Mouse (Mus musculus): Measurements from ENCODE around the gene Nos2. TPM values are rescaled to one million over a fixed set of nuclear protein-coding genes. Genes with fewer than 3 reads are reported as not detected.
"Not testable (repeated sequence)": the region's sequence is repeated elsewhere in the genome, so short reads cannot be mapped to it uniquely, and the experiment has no call there.

Gene Nos2
- total RNA-seq, 2 experiments from 2014 or later, result 3.8 to 5.2 TPM

DNA sequence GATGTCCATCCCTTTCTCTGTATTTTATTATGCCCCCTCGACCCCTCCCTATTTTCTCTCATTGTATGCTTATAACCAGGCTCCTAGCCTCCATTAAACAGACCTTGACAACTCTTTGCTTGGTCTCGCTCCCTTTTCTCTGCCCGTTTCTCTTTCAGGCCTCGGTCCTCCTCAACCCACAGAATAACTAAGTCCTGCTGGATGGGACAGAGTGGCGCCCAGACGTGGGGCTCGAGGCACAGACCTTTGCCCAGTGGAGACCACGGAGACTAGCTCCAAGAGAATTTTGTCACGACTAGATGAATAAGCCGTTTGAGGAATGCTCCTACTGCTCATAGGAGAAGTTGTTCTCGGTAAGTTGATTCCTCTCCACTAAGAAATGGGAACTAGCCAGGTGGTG lies 68.6 kb downstream of the Nos2 start:
- DNase-seq, result not testable (repeated sequence)

DNA sequence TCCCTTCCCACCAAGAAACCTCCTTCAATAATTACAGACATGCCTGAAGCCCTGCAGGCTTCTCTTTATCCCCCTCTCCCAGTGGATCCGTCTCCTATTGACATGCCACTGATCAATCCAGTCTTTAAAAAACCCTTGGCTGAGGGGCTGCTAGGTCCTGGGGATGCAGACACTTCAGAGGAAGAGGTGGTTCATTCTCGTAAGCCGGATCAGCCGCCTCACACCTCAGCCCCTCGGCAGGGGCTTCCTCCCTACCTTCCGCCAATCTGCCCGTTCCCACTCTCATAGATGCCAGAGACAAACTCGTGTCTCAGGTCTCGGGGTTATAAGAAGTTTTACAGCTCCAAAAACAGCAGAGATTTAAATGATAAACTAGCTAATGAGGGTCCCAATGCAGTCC lies 69.5 kb downstream of the Nos2 start:
- DNase-seq, result no peak

DNA sequence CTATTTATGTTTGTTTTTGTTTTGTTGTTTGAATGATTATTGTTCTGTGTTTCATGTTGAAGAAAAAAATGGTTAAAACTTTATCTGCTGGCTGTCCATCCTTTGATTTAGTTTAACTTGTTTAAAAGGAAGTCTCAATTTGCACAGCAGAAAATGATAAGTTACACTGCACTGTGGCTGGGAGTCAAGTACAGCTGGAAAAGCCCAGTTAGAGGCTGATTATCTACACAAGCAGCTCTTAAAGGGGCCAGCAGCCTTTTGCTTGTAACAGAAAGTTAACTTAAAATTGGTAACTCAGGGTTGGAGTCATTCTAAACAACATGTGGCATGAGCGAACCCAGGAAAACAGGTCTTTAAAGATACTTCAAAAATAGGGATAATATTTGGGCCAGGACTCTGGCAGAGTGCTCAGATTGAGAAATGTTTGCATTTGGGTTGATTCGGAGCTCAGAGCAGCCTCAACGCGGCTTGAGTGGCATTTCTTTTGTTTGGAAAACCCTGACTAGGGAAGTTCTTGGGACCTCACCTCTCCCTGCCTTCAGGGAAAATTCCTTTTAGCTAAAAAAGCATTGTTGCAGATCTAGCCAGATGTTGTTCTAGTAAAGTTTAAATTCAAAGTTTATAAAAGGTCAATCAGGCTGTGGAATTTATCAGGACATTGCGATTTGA lies 70.4 kb downstream of the Nos2 start:
- not testable (repeated sequence) for DNase-seq

DNA sequence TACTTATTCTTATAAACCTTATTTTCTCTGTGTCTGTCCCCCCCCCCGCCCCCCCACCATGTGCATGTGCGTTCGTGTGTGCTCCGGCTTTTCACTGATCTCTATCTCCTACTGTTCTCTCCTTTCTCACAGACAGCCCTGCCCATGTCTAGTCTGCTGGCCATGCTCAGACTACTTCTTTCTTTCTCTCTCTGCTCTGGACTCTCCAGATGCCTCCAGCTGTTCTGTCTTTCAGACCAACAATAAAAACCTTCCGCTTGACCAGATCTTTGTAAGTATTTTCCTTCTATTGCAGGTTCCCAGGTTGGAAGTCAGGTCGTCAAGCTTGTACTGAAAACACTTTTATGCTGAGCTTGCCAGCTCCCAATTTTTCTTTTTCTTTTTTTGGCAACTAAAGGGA lies 78.5 kb downstream of the Nos2 start:
- DNase-seq, result no peak

DNA sequence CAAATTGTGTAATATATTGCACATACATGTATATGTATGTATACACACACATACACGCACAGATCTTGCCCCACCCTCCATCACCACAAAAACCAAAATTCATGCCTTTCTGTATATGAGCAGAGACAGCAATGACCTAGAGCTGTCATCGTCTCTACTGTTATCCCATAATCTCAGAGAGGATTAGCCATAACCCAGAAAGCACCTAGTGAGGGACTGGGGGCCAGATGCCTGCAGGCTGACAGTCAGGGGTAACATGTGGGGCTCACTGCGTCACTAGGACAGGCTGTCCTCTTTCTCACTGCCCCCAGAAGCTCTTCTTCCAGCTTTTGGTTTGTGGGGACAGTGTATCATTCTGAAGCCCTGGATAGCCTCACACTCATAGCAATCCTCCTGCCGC lies 81.3 kb downstream of the Nos2 start:
- no peak for DNase-seq

DNA sequence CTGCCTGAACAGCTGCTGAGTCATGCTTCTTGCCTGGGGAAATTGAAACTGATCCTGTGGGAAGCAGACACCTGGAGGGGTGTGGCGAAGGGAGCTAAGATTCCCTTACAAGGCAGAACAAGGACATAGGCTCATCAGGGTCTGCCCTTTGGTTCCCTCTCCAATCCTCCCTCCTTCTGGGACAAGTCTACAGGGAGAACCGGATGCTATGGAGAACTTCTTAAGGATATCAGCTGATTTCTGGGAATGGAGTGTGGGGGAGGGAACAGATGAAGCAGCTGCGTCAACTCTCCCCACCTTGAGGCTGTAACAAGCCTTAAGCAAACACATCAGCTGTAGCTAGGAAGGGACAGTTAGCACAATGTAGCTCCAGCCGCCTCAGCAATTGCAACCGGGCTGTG lies 82.0 kb downstream of the Nos2 start:
- no peak for DNase-seq

DNA sequence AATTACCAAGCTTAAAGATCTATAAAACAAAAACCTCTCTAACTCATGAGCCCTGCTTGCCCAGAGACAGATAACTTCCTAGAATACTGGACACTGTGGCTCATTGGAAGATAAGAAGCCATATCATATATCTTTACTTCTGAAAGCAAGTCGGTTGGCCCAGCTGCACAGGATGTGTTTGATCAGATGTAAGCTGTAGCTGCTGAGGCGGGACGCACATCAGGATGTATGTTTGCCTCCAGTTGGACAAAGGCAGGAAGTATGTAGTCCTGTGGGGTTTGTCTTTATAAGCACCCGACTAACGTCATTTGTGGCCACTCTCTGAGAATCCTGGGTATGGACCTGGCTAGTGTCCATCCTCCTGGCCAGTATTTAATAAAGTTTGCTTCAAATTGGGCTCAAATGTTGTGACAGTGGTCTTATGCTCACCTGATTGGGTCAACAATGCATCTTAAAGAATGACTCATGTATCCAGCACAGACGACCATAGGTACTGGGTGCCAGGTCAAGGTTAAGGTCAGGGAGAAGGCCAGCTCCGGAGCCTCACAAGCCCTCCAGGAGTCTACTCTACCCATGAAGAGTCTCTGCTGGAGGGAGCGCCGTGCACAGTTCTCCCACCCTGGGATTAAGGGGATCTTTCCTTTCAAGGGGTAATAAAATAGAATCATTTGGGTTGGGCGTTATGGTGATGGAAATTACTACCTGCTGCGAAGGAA lies 82.6 kb downstream of the Nos2 start:
- DNase-seq, result no peak

DNA sequence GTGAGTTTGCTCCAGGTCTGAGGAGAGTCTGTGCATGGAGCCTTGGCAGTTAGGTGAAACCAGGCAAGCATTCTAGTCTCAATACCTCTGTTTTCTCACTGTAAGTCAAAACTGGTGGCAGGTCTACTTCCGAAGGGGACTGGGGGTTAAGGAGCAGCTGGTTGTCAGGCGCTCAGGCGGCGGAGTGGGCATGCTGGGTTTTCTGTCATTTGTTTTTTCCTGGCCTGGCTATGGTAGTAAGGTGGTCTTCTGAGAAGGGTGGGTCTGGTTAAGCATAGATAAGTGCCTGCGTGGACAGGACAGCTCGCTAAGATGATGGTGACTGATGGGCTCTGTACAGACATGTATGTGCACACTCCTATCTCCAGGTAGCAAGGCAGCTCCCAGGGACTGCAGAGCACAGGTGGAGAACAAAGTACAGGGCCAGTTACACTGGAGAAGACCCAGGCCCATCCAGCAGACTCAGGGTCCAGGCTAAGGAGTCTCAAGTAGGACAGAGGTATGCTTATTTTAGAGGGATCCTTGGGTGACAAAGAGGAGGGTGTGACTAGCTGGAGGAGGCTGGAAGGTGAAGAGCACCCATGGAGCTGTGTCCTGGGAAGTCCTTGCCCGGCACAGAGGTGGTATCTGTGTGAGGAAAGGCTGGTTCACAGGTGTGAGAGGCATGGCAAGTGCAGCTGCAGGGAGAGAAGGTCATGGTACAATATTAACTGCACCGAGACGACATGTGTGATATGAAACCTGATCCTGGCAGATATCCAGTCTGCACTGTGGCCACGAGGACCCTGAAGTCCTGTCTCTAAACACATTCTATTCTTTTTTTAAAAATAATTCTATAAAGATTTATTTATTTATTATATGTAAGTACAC lies 83.4 kb downstream of the Nos2 start:
- DNase-seq, result no peak

DNA sequence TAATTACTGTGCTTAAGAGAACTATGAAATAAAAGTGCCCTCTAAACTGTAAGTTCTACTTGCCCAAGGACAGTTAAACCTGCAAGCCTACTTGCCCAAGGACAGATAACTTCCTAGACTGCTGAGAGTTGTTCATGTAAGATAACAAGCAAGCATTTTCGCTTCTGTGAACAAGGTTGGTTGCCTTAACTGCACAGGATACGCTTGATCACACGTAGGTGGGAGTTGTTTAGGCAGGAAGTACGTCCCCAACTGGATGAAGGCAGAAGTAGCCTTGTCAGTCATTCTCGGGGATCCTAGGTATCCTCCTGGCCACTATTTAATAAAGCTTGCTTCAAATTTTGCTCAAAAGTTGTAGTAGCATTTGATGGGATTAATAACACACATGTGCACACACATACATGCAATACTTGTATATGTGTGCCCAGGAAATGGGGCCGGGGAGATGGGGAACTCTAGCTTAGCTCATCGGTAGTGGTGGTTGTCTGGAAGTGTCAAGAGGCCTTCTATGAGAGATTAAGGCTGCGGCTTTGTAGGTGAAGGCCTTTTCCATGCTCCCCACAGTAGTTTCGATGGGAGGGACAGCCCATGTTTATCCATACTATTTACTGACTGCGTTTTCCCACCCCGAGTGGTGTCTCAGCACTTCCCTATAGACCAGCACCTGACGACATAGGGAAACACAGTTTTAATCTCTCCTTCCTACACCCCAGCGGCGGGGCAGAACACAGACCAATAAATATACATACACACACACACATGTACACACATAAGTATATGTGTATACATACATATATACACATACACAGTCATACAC lies 85.2 kb downstream of the Nos2 start:
- DNase-seq, result no peak

DNA sequence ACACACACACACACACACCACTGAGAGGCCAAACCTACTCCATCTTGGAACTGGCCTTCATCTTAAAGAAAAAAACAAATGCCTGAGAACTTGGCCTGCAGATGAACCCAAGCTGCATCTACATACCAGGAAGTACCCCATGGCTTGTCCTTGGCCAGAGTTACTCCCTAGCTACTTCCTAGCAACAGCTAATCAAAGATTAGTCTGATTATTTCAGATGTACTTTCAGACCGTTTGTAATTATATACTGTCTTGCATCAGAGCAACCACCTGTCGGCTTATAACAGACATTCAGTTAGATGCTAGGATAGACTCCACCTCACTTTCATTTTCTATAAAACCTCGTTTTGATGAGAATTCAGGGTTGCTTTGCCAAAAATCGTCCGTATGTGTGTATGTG lies 85.8 kb downstream of the Nos2 start:
- no peak for DNase-seq

DNA sequence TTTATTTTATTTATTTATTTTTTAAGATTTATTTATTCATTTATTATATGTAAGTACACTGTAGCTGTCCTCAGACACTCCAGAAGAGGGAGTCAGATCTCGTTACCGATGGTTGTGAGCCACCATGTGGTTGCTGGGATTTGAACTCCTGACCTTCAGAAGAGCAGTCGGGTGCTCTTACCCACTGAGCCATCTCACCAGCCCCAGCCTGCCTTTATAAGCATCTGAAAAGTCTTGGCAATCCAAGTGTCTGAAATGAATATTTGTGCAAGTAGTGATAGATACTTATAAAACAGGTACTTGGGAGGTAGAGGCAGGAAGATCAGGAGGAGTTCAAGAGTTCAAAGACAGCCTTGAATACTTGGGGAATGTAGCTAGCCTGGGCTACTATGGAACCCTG lies 86.8 kb downstream of the Nos2 start:
- not testable (repeated sequence) for DNase-seq

DNA sequence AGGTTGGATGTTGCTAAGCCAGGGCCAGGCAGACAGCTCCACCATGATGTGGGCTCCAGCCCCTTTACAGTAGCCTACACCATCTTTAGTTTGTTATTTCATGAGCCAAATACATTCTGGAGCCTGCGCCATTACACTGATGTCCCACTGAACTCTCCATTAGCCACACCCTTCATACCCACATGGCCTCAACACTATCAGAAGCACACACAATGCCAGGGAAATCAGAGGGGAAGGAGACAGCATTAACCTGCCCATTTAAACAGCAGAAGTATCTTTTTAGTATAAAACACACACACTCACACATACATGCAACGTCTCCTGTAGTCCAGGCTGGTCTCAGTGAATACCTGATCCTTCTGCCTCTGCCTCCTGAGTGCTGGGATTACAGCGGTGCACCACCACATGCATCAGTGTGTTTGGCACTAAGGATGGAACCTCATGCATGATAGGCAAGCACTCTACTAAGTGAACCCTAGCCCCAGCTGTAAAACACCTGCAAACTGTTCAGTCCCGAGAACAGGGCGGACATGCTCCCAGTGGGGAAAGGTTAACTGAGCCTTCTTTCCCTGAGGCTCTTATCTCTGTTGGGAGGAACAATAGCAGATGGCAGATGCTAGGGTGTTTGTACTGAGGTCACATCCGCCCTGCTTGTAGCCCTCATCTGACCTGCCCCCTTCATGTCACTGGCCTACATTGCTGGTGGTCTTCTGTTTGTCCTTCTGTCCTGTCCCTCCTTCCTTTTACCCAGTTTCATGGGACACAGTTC lies 87.6 kb downstream of the Nos2 start:
- no peak for DNase-seq

DNA sequence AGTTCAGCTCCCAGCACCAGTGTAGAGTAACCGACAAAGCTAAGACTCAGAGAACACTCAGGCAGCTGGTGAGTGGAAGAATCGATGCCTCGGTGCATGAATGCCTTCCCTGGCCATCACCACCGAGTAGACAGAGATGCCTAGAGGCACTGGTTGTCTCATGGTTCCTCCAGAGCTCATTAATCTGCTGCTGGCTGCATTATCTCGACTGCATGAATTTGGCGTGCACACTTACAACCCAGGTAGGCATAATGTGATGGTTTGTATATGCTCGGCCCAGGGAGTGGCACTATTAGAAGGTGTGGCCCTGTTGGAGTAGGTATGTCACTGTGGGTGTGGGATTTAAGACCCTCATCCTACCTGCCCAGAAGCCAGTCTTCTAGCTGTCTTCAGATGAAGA lies 88.3 kb downstream of the Nos2 start:
- DNase-seq, result no peak

Other genes starting within 250 kb of the Nos2 start
- 10 to 100 TPM; 29.1 to 33.5 TPM for gene Nlk, start 223.4 kb upstream of the Nos2 start, total RNA-seq (2021)
- gene Ccnq, start 169.1 kb upstream of the Nos2 start, total RNA-seq (2021), result 10 to 100 TPM; 29.1 to 33.7 TPM
- gene Lyrm9, start 94.2 kb upstream of the Nos2 start, total RNA-seq (2021), result 10 to 100 TPM; 23.2 to 30.6 TPM
- 100 to 1,000 TPM in 1 of 2 experiments, 10 to 100 TPM in 1; 67.1 to 118 TPM for gene Lgals9, start 64.2 kb downstream of the Nos2 start, total RNA-seq (2021)
- gene Ksr1, start 225.6 kb downstream of the Nos2 start, total RNA-seq (2021), result 10 to 100 TPM; 12.0 to 17.3 TPM

Measured in adrenal gland, postnatal 10 days (tissue).